Mouse (Mus musculus): ENCODE measurements around the gene Ube2q2. TPM values are rescaled to one million over a fixed set of nuclear protein-coding genes. Genes with fewer than 3 reads are reported as not detected.
"Not testable (repeated sequence)": the region's sequence is repeated elsewhere in the genome, so short reads cannot be mapped to it uniquely, and the experiment has no call there.

Ube2q2 gene
- total RNA-seq, 4 experiments from 2014 or later: 35.9 to 40.1 (median 37.6) TPM

- no peak for DNase-seq (ENCODE audit: low spot score in 2 of 2)
Measured at GRCm38 (mm10) chr9:55236235-55237165, 87.8 kb downstream of the Ube2q2 start.

GRCm38 (mm10) chr9:55240852-55241251, 92.2 kb downstream of the Ube2q2 start:
- DNase-seq (ENCODE audit: low spot score in 2 of 2): no peak

- DNase-seq (ENCODE audit: low spot score in 2 of 2): no peak
Measured at GRCm38 (mm10) chr9:55241863-55242685, 93.4 kb downstream of the Ube2q2 start.

- DNase-seq (ENCODE audit: low spot score in 2 of 2): no peak
Measured at GRCm38 (mm10) chr9:55243280-55243679, 94.6 kb downstream of the Ube2q2 start.

- no peak for DNase-seq (ENCODE audit: low spot score in 2 of 2)
Measured at GRCm38 (mm10) chr9:55244079-55244478, 95.4 kb downstream of the Ube2q2 start.

- DNase-seq (ENCODE audit: low spot score in 2 of 2): not testable (repeated sequence)
Measured at GRCm38 (mm10) chr9:55245057-55245750, 96.5 kb downstream of the Ube2q2 start.

- no peak for DNase-seq (ENCODE audit: low spot score in 2 of 2)
Measured at GRCm38 (mm10) chr9:55246440-55246839, 97.8 kb downstream of the Ube2q2 start.

GRCm38 (mm10) chr9:55246918-55247317, 98.3 kb downstream of the Ube2q2 start:
- no peak for DNase-seq (ENCODE audit: low spot score in 2 of 2)

- DNase-seq (ENCODE audit: low spot score in 2 of 2): no peak
Measured at GRCm38 (mm10) chr9:55248465-55248864, 99.8 kb downstream of the Ube2q2 start.

- no peak for DNase-seq (ENCODE audit: low spot score in 2 of 2)
Measured at GRCm38 (mm10) chr9:55250595-55251247, 102.1 kb downstream of the Ube2q2 start.

GRCm38 (mm10) chr9:55252097-55252496, 103.4 kb downstream of the Ube2q2 start:
- DNase-seq (ENCODE audit: low spot score in 2 of 2): not testable (repeated sequence)

- no peak for DNase-seq (ENCODE audit: low spot score in 2 of 2)
Measured at GRCm38 (mm10) chr9:55253849-55254248, 105.2 kb downstream of the Ube2q2 start.

GRCm38 (mm10) chr9:55255056-55255455, 106.4 kb downstream of the Ube2q2 start:
- DNase-seq (ENCODE audit: low spot score in 2 of 2): no peak

- no peak for DNase-seq (ENCODE audit: low spot score in 2 of 2)
Measured at GRCm38 (mm10) chr9:55255604-55256003, 107.0 kb downstream of the Ube2q2 start.

- DNase-seq (ENCODE audit: low spot score in 2 of 2): no peak
Measured at GRCm38 (mm10) chr9:55257105-55257504, 108.5 kb downstream of the Ube2q2 start.

Other genes starting within 250 kb of the Ube2q2 start
- under 1 TPM; 0.53 to 0.73 (median 0.57) TPM for gene Hykk, start 231.6 kb upstream of the Ube2q2 start, total RNA-seq (2022)
- 100 to 1,000 TPM; 114 to 129 (median 121) TPM for gene Psma4, start 198.1 kb upstream of the Ube2q2 start, total RNA-seq (2022)
- not detected for gene AY074887, start 197.9 kb upstream of the Ube2q2 start, total RNA-seq (2022)
- under 1 TPM in 1 of 4 experiments, not detected in 3; 0.11 TPM for gene Chrna5, start 168.0 kb upstream of the Ube2q2 start, total RNA-seq (2022)
- gene Chrna3, start 122.3 kb upstream of the Ube2q2 start, total RNA-seq (2022): not detected
- under 1 TPM in 1 of 4 experiments, not detected in 3; 0.13 TPM for gene Chrnb4, start 100.1 kb upstream of the Ube2q2 start, total RNA-seq (2022)
- gene Fbxo22, start 60.1 kb downstream of the Ube2q2 start, total RNA-seq (2022): 10 to 100 TPM; 18.1 to 22.2 (median 19.9) TPM
- gene Nrg4, start 178.0 kb downstream of the Ube2q2 start, total RNA-seq (2022): 1 to 10 TPM; 1.4 to 5.4 (median 2.3) TPM
- gene Tmem266, start 178.1 kb downstream of the Ube2q2 start, total RNA-seq (2022): 10 to 100 TPM in 1 of 4 experiments, 1 to 10 TPM in 3; 2.8 to 15.8 (median 5.1) TPM

Data from gastrocnemius, adult 8-10 months (tissue).